Mouse (Mus musculus) thymus, postnatal 14 days (tissue): ENCODE data around the gene Rassf5.
"Not testable (repeated sequence)": the region's sequence is repeated elsewhere in the genome, so short reads cannot be mapped to it uniquely, and the experiment has no call there.

Experiments used
- DNase-seq: peaks from one replicate; pipeline ENCODE4 v3.0.0; 2021

The Rassf5 gene

DNA sequence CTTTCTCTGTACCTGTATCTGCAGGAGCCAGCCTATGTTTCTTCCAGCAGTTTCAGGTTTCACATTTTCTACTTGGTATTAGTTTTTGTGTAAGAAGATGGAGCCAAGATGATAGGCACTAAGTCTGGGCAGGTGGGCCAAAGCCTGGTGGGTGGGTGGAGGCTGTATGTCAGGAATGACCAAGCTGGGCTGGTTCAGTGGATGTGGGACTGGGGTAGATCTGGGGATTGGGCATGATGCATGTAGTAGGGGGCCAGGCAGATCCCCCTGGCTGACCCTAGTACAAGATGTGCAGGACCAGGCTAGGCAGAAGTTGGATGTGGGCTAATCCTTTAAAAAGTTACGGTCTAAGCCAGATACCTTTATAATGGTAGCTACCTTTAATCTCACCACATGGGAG is 69.9 kb downstream of the Rassf5 start:
- no peak for DNase-seq

DNA sequence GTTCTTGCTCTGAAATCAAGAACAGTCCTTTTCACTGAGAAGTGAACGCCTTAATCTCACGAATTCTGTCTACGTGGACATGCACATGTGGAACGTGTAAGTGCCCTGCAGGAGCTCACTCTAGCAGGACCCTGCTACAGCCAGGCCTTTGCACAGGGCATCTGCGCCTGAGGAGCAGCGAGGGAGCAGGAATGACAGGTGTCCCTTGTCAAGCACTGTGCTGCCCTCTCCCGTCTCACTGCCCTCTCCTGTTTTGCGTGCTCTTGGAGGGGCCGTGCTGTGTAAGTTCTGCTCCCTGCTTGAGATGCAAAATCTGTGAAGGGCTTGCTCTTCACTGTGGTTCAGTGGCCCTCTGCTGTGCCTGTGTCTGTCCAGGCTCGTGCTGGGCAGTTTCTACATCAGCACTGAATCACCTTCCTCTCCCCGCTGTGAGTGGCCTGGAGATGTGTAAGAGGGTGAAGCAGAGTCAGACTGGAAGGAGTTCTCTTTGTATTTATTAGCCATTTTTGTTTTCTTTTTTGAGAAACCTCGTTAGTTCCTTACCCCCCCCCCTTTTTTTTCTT is 70.7 kb downstream of the Rassf5 start:
- DNase-seq, result no peak

DNA sequence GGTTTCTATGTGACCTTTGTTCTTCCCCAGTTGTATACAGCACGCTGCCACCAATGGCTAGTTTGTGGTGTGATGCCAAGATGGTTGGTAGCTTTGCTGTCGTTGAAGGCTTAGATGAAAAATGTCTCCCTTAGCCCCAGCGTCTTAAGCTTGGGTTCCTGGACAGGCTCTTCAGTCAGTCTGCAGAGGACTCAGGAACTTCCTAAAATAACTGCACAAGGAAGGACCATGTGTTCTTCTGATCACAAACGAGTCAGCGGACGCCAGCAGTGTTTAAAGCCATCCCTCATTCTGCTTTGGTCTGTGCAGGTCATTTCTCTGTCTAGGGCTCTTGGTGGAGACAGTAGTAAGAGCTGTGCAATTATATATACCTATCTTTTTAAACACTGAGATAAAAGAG is 71.2 kb downstream of the Rassf5 start:
- DNase-seq, result no peak

DNA sequence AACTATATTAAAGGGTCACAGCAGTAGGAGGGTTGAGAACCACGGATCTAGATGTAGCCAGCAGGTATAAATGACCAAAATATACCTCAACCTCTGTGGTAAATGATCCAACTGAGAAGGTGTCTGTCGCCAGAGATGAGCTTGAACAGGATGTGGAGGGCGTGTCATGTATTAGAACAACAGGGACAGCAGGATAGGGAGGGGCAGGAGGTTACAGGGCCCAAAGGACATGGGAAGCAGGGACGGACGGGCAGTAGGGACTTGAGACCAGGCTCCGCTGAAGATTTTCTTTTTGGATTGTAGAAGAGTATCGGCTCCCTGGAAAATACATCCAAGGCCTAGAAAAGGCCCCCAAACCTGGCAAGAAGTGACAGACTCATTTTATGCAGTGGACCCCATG is 72.1 kb downstream of the Rassf5 start:
- no peak for DNase-seq

DNA sequence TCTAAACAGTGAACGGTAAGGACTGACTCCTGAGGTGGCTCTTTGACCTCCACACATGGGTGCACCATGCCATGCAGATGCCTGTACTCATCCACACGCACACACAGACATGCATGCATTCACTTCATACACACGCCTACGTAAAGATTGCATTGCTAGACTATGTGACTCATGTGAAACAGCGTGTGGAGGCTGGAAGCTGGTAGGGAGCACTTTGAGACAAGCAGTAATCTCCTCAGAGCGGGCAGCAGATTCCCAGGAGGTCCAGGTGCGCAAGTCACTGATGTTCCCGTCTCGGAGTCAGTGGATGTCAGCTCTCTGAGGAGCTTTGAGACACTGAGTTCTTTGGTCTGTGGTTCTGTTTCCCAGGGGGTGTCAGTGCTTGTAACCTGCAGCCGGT is 77.4 kb downstream of the Rassf5 start:
- DNase-seq, result no peak

DNA sequence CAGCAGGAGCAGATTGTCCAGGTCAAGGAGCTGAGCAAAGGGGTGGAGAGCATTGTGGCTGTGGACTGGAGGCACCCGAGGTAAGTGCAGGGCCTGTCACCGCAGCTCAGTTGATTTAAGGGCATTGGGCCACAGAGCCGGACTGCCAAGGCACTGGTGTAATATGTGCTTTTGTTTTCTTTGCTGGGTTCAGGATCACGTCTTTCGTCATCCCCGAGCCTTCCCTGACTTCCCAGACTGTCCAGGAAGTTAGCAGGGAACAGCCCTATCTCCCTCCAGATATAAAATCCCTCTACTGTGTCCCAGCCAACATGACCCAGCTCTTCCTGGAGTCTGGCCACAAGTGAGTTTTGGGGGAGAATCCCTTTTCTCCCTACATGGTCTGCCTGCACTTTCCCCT is 80.6 kb downstream of the Rassf5 start:
- DNase-seq, result no peak

DNA sequence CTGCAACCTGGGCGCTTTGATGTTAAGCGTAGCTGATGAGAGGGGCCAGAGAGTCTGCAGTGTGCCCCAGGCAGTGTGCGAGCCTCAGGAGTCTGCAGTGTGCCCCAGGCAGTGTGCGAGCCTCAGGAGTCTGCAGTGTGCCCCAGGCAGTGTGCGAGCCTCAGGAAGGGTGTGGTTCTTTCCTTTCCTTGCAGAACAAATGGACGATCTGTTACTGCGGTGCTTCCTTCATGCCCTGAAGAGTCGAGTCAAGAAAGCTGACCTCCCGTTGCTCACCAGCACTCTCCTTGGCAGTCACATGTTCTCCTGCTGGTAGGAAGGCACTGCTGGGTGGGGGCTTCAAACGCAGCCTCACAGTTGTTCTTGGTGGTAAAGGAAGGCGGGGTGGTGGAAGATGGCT is 84.0 kb downstream of the Rassf5 start:
- DNase-seq, result no peak

DNA sequence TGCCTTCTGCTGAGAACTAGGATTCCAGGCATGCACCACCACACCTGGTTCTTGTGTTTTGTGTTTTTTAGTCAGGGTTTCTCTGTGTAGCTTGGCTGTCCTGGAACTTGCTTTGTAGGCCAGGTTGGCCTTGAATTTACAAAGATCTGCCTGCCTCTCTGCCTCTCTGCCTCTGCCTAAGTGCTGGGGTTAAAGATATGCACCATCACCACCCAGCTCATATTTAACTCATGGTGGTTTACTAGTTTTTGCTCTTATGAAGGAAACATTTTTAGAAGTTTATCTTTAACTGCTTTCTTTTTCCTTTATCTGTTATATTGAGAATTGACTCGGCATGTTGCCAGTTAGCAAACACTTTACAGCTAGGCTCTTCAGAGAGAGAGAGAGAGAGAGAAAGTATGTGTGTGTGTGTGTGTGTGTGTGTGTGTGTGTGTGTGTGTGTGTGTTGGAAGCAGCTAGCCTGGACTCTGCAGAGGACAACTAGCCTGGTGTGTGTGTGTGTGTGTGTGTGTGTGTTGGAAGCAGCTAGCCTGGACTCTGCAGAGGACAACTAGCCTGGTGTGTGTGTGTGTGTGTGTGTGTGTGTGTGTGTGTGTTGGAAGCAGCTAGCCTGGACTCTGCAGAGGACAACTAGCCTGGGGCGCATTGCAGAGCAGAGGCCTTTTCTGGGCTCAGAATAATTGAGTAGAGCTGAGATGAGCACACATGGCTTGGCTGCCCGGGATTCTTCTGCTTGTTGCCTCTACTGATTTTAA is 85.3 kb downstream of the Rassf5 start:
- DNase-seq, result not testable (repeated sequence)

DNA sequence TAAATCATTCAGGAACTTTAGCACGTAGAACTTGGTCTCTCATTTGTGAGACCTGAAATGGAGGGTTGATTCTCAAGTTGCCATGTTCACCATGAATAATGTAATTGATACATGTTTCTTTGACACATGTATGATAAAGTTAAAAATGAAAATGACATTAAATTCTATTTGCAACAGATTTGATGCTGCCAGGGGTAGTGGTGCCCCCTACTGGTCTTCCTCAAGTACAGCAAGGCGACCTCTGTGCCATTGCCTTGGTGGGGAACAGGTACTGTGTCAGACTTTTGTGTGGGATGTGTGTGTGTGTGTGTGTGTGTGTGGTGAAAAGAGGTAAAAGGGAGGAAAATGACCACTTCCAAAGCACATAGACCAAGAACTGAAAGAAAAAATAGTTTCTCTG is 89.6 kb downstream of the Rassf5 start:
- peak; percentile 59 for DNase-seq

DNA sequence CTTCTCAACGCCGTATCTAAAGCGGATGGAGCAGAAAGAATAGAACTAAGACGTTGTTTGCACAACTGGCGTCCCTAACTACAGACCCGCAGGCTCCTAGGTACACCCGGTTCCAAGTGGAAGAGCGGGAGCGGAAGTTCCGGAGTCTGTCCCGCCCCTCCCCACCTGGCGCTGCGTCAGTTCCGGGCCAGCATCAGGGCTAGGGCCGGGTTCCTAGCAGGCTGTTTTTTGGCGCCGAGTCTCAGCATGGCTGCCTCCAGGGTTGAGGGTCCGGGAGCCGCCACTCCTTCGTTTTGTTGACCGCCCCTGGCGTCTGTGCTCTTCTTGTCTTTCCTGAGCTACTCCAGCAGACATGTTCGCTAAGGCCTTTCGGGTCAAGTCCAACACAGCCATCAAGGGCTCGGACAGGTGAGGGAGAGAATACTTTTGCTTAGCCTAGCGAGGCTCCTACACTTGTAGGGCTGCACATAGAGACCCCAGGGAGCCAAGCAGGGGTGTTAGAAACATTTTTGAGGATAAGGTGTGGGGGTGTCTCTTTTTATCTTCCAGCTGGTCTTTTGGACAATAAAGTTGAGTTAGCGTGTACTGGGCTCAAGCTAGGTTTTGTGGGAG is 91.9 kb downstream of the Rassf5 start, which contains the start of gene Eif2d:
TSS of gene Eif2d (plus strand) at position 164 of the 612 bp plus-strand sequence.
- DNase-seq, result peak; percentile 93

DNA sequence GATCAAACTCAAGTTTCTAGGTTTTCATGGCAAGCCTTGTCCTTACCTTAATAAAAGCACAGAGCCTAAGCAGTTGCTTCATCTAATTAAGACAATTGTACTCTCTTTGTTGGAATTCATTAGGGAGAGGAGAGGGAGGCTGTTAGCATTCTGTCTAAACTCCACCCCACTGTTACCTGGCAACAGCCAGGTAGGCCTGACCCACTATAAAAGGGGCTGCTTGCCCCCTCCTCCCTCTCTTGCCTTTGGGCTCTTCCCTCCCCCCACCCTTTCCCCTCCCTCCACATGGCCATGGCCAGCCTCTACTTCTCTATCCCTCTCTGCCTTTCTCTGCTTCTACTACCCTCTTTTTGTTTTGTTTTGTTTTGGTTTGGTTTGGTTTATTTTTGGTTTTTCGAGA is 95.6 kb downstream of the Rassf5 start:
- no peak for DNase-seq

DNA sequence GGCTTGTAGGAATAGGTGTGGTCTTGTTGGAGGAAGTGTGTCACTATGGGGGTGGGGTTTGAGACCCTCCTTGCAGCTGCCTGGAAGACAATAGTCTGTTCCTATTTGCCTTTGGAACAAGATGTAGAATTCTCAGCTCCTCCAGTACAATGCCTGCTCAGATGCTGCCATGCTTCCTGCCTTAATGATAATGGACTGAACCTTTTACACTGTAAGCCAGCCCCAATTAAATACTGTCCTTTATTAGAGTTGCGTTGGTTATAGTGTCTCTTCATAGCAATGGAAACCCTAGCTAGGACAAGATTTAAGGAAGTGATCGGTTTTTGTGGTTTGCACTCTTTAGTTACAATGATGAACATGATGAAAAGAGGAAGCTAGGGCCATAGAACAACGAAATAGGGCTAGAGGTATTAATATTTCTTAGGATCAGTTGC is 98.9 kb downstream of the Rassf5 start:
- DNase-seq, result no peak

DNA sequence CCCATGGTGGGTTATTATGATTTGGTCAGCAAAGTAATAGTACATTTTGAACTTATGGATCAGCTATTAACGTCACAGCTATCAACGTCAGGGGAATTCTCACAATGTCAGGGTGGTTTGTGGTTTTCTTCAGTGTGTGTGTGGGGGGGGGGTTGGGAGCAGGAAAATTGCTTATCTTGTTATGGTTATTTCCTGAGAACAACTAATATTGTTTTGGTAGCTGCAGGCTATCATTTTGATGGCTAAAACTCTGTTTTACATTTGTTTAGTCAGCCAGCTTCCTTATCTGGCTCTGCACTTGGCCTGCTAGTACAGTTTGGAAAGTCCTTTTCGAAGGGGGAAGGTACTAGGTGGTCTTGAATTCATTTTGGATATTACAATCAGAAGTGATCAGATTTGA is 99.8 kb downstream of the Rassf5 start:
- not testable (repeated sequence) for DNase-seq

DNA sequence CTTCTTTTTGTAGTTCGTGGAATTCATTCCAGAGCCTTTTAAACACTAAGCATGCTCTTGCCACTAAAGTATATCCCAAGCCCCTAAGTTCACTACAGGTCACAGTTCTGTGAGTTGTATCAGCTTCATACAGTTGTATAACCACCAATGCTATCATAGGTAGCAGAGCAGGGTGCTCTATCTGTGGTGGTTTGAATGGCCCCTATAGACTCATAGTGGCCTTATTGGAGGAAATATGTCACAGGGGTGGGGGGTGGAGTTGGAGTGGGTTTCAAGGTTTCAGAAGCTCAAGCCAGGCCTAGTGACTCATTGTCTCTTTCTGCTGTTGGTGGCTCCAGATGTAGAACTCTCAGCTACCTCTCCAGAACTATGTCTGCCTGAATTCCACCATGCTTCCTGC is 102.6 kb downstream of the Rassf5 start:
- DNase-seq, result no peak

DNA sequence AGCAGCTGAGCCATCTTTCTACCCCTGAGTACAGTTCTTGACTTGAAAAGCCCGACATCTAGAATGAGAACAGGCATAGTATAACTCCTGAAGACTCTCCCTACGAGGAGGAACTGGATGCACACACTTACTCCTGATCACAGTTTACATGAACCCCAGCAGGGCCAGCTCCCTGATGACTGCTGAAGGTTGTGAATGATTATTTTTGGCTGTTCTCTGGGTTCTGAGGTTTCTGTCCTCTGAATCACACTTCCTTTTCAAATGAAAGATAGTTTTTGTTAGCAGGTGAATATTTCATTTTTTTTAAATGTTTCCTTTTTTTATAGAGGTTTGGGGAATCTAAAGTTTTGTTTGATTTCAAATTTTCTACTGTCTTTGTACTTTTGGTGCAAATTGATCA is 103.6 kb downstream of the Rassf5 start:
- no peak for DNase-seq

DNA sequence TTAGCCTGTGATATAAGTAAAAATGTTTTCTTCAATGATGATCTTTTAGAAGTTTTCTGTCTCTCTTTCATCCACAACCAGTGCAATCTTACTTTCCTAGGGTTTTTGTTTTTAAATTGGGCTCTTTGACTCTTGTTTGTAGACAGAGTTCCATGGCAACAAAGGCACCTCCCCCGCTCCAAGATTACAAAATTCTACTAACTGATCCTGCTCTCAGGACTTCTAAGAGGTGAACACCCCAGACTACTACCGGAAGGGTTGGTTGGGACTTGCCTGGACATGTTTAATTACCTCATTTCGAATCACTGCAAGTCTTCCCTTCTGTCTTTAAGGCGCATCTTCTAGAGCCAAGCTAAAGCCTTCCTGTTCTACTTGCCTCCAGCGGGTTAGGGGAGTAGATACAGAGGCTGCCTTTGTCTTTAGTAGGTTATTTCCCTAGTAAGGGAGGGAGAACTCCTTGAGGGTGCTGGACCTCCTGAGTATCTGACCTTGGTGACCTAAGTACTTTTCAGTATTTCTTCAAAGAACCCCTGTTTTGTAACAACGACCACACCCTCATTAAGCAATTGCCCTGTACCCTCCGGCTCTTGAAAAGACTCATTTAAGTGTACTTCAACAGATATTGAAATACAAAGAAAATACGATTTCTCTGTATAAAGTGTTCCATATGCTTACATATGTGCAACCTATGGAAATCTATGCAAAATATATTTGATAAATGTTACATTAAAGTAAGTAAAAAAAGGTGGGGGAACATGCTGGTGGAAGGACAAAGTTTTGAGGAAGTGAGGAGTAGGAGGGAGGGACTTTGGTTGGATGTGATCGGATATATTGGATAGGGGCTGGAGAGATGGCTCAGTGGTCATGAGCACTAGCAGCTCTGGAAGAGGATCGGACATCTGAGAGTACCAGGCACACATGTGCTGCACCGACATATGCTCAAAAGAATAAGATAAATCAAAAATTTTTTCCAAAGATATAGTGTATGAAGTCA is 105.7 kb downstream of the Rassf5 start:
- DNase-seq, result no peak

DNA sequence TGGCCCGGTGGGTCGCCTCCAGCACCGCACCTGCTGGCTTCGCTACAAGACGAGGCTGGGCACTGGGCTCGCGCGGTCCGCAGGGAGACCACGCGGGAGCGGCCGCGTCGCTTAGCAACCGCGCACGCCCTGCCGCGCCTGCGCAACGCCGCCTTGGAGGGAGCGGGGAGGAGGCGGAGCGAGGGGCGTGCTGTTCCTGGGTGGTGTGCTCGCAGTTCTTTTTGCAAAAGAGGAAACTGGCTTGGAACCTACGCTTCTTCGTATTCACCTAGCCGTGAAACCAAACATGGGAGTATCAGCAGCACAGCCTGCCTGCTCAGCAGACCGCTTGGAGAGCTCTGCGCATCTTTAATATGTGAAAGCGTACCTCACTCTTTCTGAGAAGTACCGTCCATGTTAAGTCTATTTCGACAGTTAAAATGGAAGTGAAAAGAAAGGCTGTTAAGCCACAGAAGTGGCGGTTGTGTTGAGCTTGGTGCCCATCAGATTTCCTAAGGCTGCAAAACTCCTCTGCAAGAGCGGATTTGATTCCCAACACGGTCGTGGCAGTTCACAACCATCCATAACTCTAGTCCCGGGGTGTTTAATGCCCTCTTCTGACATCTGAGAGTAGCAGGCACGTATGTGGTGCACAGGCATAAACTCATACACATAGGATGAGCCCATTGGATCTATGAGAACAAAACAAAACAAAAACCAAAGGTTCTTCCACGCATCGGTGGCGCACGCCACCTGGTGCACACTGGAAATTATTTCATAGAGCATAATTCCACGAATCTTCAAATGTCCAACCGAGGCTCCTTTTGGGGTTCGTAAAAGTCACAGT is 106.7 kb downstream of the Rassf5 start, which contains the start of gene Dyrk3:
TSS of gene Dyrk3 (minus strand) at position 150 of the 826 bp plus-strand sequence.
- DNase-seq, result peak; percentile 92

DNA sequence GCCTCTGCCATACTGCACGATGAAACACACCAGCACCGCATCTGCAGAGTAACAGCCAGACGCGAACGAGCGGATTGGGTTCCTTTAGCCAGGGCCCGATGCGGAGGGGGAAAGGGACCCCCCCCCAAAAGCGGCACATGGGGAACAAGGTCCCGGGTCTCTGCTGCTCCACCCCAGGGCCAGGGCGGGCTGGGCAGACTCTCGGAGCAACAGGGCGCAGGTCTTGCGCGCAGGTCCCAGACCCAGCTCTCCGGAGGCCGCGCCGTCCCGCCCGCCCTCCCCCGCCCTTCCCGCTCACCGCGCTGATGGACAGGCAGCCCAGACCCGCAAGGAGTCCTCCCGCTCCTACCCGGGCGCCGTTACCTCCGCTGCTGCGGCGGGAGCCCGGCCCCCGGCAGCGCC is 107.3 kb downstream of the Rassf5 start:
- DNase-seq, result peak; percentile 51

DNA sequence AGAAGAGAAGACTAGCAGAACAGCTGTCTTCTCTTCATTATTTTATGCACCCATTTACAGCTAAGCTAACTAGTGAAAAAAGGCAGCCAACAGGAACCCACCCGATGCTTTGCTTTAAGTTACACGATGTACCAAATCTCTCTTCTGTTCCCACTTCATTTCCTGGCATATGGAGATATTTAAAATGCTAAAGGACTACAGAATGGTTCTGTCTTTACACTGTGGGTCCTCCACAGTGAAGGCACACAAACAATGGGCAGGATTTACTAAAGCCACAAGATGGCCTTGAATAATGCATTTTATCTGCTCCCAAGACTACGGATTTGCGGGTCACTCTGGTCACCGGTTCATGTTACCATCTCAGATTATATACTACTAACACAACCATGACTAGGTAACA is 107.9 kb downstream of the Rassf5 start:
- no peak for DNase-seq

DNA sequence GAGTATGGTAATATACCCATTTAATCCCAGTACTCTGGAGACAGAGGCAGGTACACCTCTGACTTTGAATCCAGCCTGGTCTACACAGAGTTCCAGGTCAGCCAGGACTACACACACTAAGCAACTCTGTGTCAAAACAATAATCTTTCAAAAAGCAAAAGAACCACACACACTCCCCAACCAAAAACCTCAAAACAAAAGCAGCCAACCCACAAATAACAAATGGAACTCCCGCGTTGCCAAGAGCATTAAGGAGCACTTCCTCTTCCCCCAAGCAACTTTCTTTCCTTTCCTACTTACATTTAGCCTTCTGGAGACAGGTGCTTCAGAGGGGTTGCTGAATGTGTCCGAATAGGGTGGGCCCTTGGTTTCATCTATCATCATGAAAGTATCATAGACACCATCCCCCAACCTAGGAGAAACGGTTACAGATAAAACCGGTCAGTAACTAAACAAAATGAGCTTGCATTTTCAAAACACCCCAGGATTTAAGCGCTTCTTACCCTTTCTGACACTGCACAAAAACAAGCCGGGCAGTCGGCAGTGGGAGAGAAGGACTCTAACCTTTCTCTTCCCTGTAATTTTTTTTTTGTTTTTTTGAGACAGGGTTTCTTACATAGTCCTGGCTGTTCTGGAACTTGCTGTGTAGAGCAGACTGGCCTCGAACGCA is 109.0 kb downstream of the Rassf5 start:
- DNase-seq, result no peak

DNA sequence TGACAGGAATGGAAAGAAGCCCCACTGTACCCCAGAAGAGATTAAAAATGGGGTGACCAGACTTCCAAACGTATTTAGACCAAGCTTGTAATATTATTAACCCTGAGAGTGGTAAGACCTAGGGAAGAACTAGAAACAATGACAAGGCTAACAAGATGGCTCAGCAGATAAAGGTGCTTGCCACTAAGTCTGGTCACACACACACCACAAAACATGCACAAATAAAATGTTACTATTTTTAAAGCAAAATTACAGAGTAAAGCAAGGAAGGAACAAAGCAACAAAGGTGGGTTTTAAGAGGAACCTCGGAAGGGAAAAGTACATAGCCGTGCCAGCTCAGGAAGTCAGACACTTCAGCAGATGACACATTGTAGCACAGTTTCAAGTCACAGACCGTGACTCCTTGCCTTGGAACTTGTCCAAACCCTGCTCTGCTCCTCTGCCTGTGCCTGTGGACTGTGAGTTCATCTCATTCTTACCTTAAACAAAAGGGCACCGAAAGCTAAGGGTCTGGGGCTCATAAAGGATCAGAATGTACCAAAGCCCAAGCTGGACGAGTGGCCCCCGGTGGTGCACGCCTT is 110.0 kb downstream of the Rassf5 start:
- DNase-seq, result peak; percentile 38
